Mouse (Mus musculus) lung, embryonic 15.5 days (tissue): ENCODE data around the gene Mettl21a. TPM values are rescaled to one million over a fixed set of nuclear protein-coding genes. Genes with fewer than 3 reads are reported as not detected.

Experiments used
- ATAC-seq: fragments of 200-750 bp; cut with Nextera tagmentation; 2 replicates; pipeline ENCODE4 v1.8.0; 2017; ENCODE audit warnings: moderate number of reproducible peaks, borderline replicate concordance; ENCODE audit not compliant: low FRiP score, low TSS enrichment; ENCODE audit errors: extremely low read depth
- H3K27ac ChIP-seq: fragments of 300-500 bp; sonication (generic); 2 replicates; pipeline ENCODE4 v1.5.1; 2015; ENCODE audit warnings: moderate library complexity, mild to moderate bottlenecking, inconsistent platforms
- H3K27me3 ChIP-seq: fragments of 300-500 bp; sonication (generic); 2 replicates; pipeline ENCODE4 v1.6.1; 2015; ENCODE audit warnings: inconsistent platforms
- H3K36me3 ChIP-seq: fragments of 300-500 bp; sonication (generic); 2 replicates; pipeline ENCODE4 v1.6.1; 2015; ENCODE audit warnings: inconsistent platforms
- H3K4me1 ChIP-seq: fragments of 300-500 bp; sonication (generic); 2 replicates; pipeline ENCODE4 v1.6.1; 2015; ENCODE audit warnings: inconsistent platforms
- H3K4me2 ChIP-seq: fragments of 300-500 bp; sonication (generic); 2 replicates; pipeline ENCODE4 v1.6.1; 2015; ENCODE audit warnings: inconsistent platforms, mild to moderate bottlenecking, moderate library complexity
- H3K4me3 ChIP-seq: fragments of 300-500 bp; sonication (generic); 2 replicates; pipeline ENCODE4 v1.5.1; 2015; ENCODE audit warnings: mild to moderate bottlenecking, inconsistent platforms
- H3K9ac ChIP-seq: fragments of 300-500 bp; sonication (generic); 2 replicates; pipeline ENCODE4 v1.6.1; 2015; ENCODE audit warnings: inconsistent platforms
- H3K9me3 ChIP-seq: fragments of 300-500 bp; sonication (generic); 2 replicates; pipeline ENCODE4 v1.6.1; 2016; ENCODE audit warnings: inconsistent platforms
- WGBS: fragments of 180-500 bp; shearing (Covaris S2); methylation state at CpG from one replicate; pipeline ENCODE4 v1.1.7; 2015; 5-methylcytosine and 5-hydroxymethylcytosine counted together
- polyA plus RNA-seq: library from polyadenylated mRNA; unstranded; fragments of >200 nt; fragmentation: Nextera tagmentation; extraction: Ambion mirVana; gene quantifications from 2 replicates; pipeline ENCODE4 v1.2.1, GENCODE M21; 2015

Gene Mettl21a
- polyA plus RNA-seq, 1 experiment from 2014 or later = 18.7 TPM

DNA sequence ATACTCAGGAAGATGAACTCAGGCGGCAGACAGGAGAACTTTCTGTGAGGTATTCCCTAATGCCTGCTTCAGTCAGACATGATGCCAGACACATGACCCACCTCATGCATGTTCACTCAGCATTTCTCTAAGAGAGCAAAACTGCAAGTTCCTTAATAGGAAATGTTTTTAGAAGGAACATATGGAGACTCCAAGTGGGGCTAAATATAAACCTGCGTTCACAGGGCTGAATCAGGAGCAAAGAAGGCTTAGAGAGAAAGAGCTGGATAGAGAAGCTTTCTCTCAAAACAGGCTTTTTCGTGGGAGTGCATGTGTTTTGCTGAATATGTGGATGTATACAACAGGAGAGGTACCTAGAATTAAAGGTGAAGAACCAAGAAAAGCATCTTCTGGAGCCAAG, 16.2 kb upstream of the Mettl21a start:
- H3K4me3 ChIP-seq = no peak overlapping the region
- WGBS = 66% methylated on average over 3 of the region's 3 CpGs
- H3K4me2 ChIP-seq = no peak overlapping the region
- no peaks in the 10 kb centered on the region for H3K4me1 ChIP-seq
- H3K27me3 ChIP-seq = no peaks in the 10 kb centered on the region
- no peak overlapping the region for H3K9ac ChIP-seq
- H3K36me3 ChIP-seq = no peaks in the 10 kb centered on the region
- no peak overlapping the region for H3K27ac ChIP-seq
- ATAC-seq = no peak
- H3K9me3 ChIP-seq = no peaks in the 10 kb centered on the region

DNA sequence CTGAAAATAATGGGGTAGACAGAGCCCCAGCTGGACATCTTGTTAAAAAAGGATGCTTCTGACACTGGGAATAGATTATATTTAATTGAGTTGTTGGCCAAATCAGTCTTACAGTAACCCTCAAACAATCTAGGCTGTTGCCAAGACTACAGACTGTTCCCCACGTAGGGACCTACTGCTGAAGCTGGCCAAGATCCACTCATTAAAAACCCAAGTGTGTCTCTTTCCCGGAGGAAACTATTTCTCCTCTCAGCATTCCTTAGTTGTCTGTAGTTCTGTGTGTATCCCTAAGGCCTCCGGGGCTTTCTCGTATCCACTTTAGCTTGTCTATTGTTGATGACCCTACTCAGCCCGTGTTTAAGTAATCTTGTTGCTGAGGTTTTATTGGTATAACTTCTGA, 14.5 kb upstream of the Mettl21a start:
- H3K9me3 ChIP-seq = no peaks in the 10 kb centered on the region
- no peaks in the 10 kb centered on the region for H3K27me3 ChIP-seq
- no peak overlapping the region for H3K4me2 ChIP-seq
- H3K36me3 ChIP-seq = no peaks in the 10 kb centered on the region
- WGBS = 73% methylated on average over 5 of the region's 5 CpGs
- ATAC-seq = no peak
- no peaks in the 10 kb centered on the region for H3K4me1 ChIP-seq
- no peak overlapping the region for H3K9ac ChIP-seq
- no peak overlapping the region for H3K4me3 ChIP-seq
- H3K27ac ChIP-seq = no peak overlapping the region

DNA sequence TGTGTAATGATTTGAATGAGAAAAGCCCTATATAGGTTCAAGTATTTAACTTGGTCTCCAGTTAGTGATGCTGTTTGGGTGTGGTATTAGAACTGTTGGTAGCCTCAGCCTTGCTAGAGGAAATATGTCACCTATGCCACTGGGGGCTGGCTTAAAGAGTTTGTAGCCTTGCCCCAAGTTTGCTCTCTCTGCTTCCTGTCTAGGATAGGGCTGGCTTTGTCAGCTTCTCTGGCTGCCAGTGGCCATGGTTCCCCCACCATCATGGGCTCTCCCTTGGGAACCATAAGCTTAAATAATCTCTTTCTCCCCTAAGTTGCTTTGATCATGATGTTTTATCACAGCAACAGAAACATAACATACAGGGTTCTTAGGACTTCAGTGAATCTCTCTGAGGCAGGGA, 8.2 kb upstream of the Mettl21a start:
- Histone ChIP-seq H3K9me3 (no peaks in the 10 kb centered on the region), H3K4me2 (no peak overlapping the region), H3K27me3 (no peaks in the 10 kb centered on the region), H3K36me3 (no peaks in the 10 kb centered on the region), H3K4me3 (no peak overlapping the region), H3K4me1 (no peaks in the 10 kb centered on the region), H3K9ac (no peak overlapping the region), H3K27ac (no peak overlapping the region)
- no peak for ATAC-seq

- Histone ChIP-seq H3K36me3 (no peaks in the 10 kb centered on the region), H3K4me2 (no peak overlapping the region), H3K9me3 (no peaks in the 10 kb centered on the region), H3K27me3 (no peaks in the 10 kb centered on the region), H3K4me1 (no peaks in the 10 kb centered on the region), H3K9ac (no peak overlapping the region), H3K4me3 (no peak overlapping the region), H3K27ac (no peak overlapping the region)
- WGBS = 47% methylated on average over 12 of the region's 12 CpGs
- no peak for ATAC-seq
These were observed 6.8 kb upstream of the Mettl21a start for GRCm38 (mm10) chr1:64623558-64624435.

- Histone ChIP-seq H3K27ac (no peak overlapping the region), H3K4me3 (no peak overlapping the region), H3K9ac (no peak overlapping the region), H3K36me3 (no peaks in the 10 kb centered on the region), H3K9me3 (no peaks in the 10 kb centered on the region), H3K27me3 (no peaks in the 10 kb centered on the region), H3K4me2 (no peak overlapping the region), H3K4me1 (peaks cover 15% of the 10 kb centered on the region)
- no peak for ATAC-seq
- WGBS = 70% methylated on average over 5 of the region's 5 CpGs
These were observed 4.1 kb upstream of the Mettl21a start for GRCm38 (mm10) chr1:64621116-64621515.

- WGBS = 46% methylated on average over 3 of the region's 3 CpGs
- peak overlapping the region; percentile 93 for H3K4me2 ChIP-seq
- H3K4me3 ChIP-seq = peak overlapping the region; percentile 81
- H3K4me1 ChIP-seq = peaks cover 19% of the 10 kb centered on the region
- no peak for ATAC-seq
- no peaks in the 10 kb centered on the region for H3K9me3 ChIP-seq
- H3K9ac ChIP-seq = no peak overlapping the region
- no peaks in the 10 kb centered on the region for H3K27me3 ChIP-seq
- H3K36me3 ChIP-seq = no peaks in the 10 kb centered on the region
- H3K27ac ChIP-seq = peak overlapping the region; percentile 99; the same call in 1 of the 2 replicates
These were observed 1.2 kb upstream of the Mettl21a start for GRCm38 (mm10) chr1:64618226-64618625.

- Histone ChIP-seq H3K9ac (peak overlapping the region; percentile 81), H3K36me3 (peaks cover 2% of the 10 kb centered on the region; the same call in 1 of the 2 replicates), H3K27me3 (no peaks in the 10 kb centered on the region), H3K4me1 (peaks cover 19% of the 10 kb centered on the region), H3K27ac (peak overlapping the region; percentile 99), H3K4me3 (peak overlapping the region; percentile 81), H3K4me2 (peak overlapping the region; percentile 93), H3K9me3 (no peaks in the 10 kb centered on the region)
- under 1% methylated on average over 15 of the region's 15 CpGs for WGBS
- ATAC-seq = peak; percentile 83
These were observed 608 bp upstream of the Mettl21a start for GRCm38 (mm10) chr1:64617715-64617984.

GRCm38 (mm10) chr1:64616531-64616880, 536 bp downstream of the Mettl21a start:
- ATAC-seq = peak; percentile 3; the same call in 1 of the 2 replicates
- H3K27me3 ChIP-seq = no peaks in the 10 kb centered on the region
- 3% methylated on average over 8 of the region's 8 CpGs for WGBS
- H3K4me2 ChIP-seq = peak overlapping the region; percentile 93
- peak overlapping the region; percentile 81 for H3K9ac ChIP-seq
- H3K27ac ChIP-seq = peak overlapping the region; percentile 99
- H3K4me1 ChIP-seq = peaks cover 19% of the 10 kb centered on the region
- H3K9me3 ChIP-seq = no peaks in the 10 kb centered on the region
- peaks cover 3% of the 10 kb centered on the region; the same call in 1 of the 2 replicates for H3K36me3 ChIP-seq
- H3K4me3 ChIP-seq = peak overlapping the region; percentile 81

GRCm38 (mm10) chr1:64616076-64616475, 966 bp downstream of the Mettl21a start:
- H3K27me3 ChIP-seq = no peaks in the 10 kb centered on the region
- no peaks in the 10 kb centered on the region for H3K9me3 ChIP-seq
- peaks cover 3% of the 10 kb centered on the region; the same call in 1 of the 2 replicates for H3K36me3 ChIP-seq
- H3K4me2 ChIP-seq = peak overlapping the region; percentile 93
- H3K4me1 ChIP-seq = peaks cover 19% of the 10 kb centered on the region
- no peak overlapping the region for H3K9ac ChIP-seq
- H3K4me3 ChIP-seq = peak overlapping the region; percentile 81
- ATAC-seq = no peak
- 69% methylated on average over 6 of the region's 6 CpGs for WGBS
- H3K27ac ChIP-seq = no peak overlapping the region

DNA sequence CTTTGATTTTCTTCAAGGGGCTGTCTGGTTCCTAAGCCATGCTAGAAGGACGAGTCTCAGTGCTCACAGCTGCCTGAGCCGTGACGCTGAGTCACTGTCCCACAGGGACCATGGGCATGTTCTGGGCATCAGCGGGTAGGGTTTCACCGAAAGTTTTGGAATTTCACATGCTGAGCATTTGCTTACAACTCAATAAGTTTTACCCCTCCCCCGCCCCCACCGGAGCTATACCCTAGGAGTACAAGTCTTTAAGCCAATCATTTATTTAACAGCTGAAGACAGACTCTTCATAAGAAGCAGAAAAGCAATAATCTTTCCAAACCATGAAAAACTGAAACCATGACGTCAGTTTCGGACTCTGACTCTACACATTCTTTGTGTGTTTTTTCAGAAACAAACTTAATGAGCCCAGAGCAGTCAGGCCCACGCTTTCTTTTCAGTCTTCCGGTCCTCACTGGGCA, 1.5 kb downstream of the Mettl21a start:
- Histone ChIP-seq H3K9me3 (no peaks in the 10 kb centered on the region), H3K4me1 (peaks cover 19% of the 10 kb centered on the region), H3K36me3 (peaks cover 3% of the 10 kb centered on the region), H3K4me3 (no peak overlapping the region), H3K9ac (no peak overlapping the region), H3K4me2 (0 out of 2 replicates have a peak overlapping the region, but pooled peaks have one; percentile 93), H3K27ac (no peak overlapping the region), H3K27me3 (no peaks in the 10 kb centered on the region)
- ATAC-seq = no peak
- WGBS = 81% methylated on average over 11 of the region's 11 CpGs

- Histone ChIP-seq H3K9me3 (no peaks in the 10 kb centered on the region), H3K27me3 (no peaks in the 10 kb centered on the region), H3K4me2 (no peak overlapping the region), H3K27ac (no peak overlapping the region), H3K4me3 (no peak overlapping the region), H3K4me1 (peaks cover 19% of the 10 kb centered on the region), H3K36me3 (peaks cover 8% of the 10 kb centered on the region), H3K9ac (no peak overlapping the region)
- ATAC-seq = no peak
- WGBS = 75% methylated on average over 10 of the region's 10 CpGs
These were observed 2.2 kb downstream of the Mettl21a start for GRCm38 (mm10) chr1:64614801-64615345.

- Histone ChIP-seq H3K9ac (no peak overlapping the region), H3K4me1 (peaks cover 19% of the 10 kb centered on the region), H3K4me2 (no peak overlapping the region), H3K27me3 (no peaks in the 10 kb centered on the region), H3K36me3 (peaks cover 8% of the 10 kb centered on the region), H3K27ac (no peak overlapping the region), H3K9me3 (no peaks in the 10 kb centered on the region), H3K4me3 (no peak overlapping the region)
- 79% methylated on average over 9 of the region's 9 CpGs for WGBS
- no peak for ATAC-seq
These were observed 2.7 kb downstream of the Mettl21a start for GRCm38 (mm10) chr1:64614311-64614710.
